Mouse (Mus musculus) adrenal gland, adult 2 months (tissue): ENCODE results near the gene Prpf31. TPM values are rescaled to one million over a fixed set of nuclear protein-coding genes. Genes with fewer than 3 reads are reported as not detected.

Source experiments
- DNase-seq: peaks from one replicate; pipeline ENCODE4 v3.0.0; 2021
- microRNA-seq, 2 experiments: library from miRNA; unstranded; fragments of <30 nt; microRNA quantifications; one replicate each; pipeline ENCODE4 v1.2.0; 2021
- polyA plus RNA-seq: library from polyadenylated mRNA; depleted of rRNA; stranded (reverse); fragments of >200 nt; gene quantifications from 2 replicates; pipeline ENCODE4 v1.2.3, GENCODE M21; 2012; rRNA removed
- total RNA-seq, 2 experiments: library from RNA; stranded (reverse); gene quantifications; 2 replicates each; pipeline ENCODE4 v1.2.3; 2021

The Prpf31 gene
- total and polyA plus RNA-seq, 3 experiments, result 33.7 to 53.1 (median 36.8) TPM

DNA sequence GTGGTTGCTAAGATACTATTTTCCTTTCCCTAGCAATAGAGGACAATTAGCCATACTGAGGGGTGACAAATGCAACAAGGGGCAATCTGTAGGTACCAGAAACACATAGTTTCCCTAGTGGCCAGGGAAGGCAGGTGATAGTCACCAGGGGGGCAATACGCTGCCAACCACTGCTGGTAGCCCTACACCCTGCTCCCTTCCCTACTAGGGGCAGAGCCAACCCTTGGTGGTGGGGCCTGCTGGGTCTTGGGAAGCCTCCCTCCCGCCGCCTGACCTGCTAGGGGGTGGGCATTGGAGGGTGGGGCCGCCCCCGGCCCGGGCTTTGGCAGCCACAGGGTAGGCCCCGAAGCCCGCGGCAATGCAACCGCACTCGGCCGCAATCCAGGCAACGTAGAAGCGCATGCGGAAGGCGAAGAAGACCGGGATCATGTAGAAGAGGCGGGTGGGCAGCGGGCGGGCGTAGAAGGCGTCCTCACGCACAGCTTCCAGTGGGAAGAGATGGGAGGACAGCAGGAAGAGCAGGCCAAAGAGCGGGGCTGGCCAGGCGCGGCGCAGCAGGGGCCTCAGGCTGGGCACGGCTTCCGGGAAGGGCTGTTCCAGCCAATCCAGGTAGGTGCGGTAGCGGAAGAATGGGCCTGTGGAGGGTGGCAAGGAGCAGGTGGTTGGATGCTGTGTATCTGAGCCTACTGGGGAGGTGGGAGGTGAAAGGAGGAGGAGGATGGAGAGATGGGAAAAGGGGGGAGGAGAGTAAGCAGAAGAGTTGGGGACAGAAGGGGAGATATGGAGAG, 55.8 kb downstream of the Prpf31 start:
- DNase-seq, result no peak

DNA sequence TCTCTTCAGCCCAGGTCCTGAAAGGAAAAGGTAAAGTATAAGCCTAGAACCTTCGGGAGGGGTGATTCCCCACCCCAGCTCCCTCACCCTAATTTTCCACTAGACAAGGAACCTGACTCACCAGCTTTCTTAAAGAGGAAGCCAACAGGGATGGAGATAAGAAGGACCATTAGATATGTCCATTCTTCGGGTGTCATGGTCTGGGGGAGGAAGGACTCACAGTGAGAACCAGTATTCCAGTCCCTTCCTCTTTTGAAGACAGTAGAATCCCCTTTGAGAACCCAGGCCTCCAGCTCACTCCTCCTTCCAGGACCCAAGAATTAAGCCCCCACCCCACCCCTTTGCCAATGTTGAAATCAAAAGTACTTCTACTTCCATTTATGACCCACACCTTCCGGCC, 62.1 kb downstream of the Prpf31 start:
- DNase-seq, result no peak

Small RNA genes within 50 kb of the gene (microRNA-seq; reads per million reads assigned to microRNA genes)
- gene Gm25100 (0 reads per million in 2 experiments), gene Mir3572 (2.9 to 3.5 reads per million in 2 experiments)

Other genes with a start within 250 kb of the Prpf31 start
- 1 to 10 TPM; 2.7 to 6.9 TPM for gene Cacng8, start 239.3 kb upstream of the Prpf31 start, total RNA-seq
- gene Cacng8, start 239.3 kb upstream of the Prpf31 start, polyA plus RNA-seq, result 4.5 and 5.6 TPM in 2 replicates
- under 1 TPM in 1 of 2 experiments, not detected in 1; 0.38 TPM for gene Cacng6, start 205.8 kb upstream of the Prpf31 start, total RNA-seq
- 0.26 TPM in 1 of 2 replicates, not detected in the other for gene Cacng6, start 205.8 kb upstream of the Prpf31 start, polyA plus RNA-seq
- gene Tarm1, start 127.4 kb upstream of the Prpf31 start, total RNA-seq, result 1 to 10 TPM in 1 of 2 experiments, under 1 TPM in 1; 0.66 to 1.6 TPM
- 0.18 and 0.29 TPM in 2 replicates for gene Tarm1, start 127.4 kb upstream of the Prpf31 start, polyA plus RNA-seq
- not detected for gene Oscar, start 13.8 kb upstream of the Prpf31 start, total RNA-seq
- 0.38 and 1.0 TPM in 2 replicates for gene Oscar, start 13.8 kb upstream of the Prpf31 start, polyA plus RNA-seq
- 100 to 1,000 TPM; 829 to 842 TPM for gene Ndufa3, start 12.6 kb upstream of the Prpf31 start, total RNA-seq
- gene Ndufa3, start 12.6 kb upstream of the Prpf31 start, polyA plus RNA-seq, result 217 and 245 TPM in 2 replicates
- gene Tfpt, start 56 bp upstream of the Prpf31 start, total RNA-seq, result 10 to 100 TPM; 24.1 to 26.2 TPM
- gene Tfpt, start 56 bp upstream of the Prpf31 start, polyA plus RNA-seq, result 3.4 and 4.0 TPM in 2 replicates
- gene Cnot3, start 15.3 kb downstream of the Prpf31 start, total RNA-seq, result 10 to 100 TPM; 52.6 to 61.5 TPM
- gene Cnot3, start 15.3 kb downstream of the Prpf31 start, polyA plus RNA-seq, result 83.3 and 103 TPM in 2 replicates
- gene Leng1, start 35.9 kb downstream of the Prpf31 start, total RNA-seq, result 10 to 100 TPM; 13.2 to 14.4 TPM
- 2.9 and 3.1 TPM in 2 replicates for gene Leng1, start 35.9 kb downstream of the Prpf31 start, polyA plus RNA-seq
- gene Tmc4, start 47.6 kb downstream of the Prpf31 start, total RNA-seq, result 10 to 100 TPM in 1 of 2 experiments, 1 to 10 TPM in 1; 9.3 to 12.5 TPM
- gene Tmc4, start 47.6 kb downstream of the Prpf31 start, polyA plus RNA-seq, result 14.9 and 18.2 TPM in 2 replicates
- gene Tsen34, start 62.9 kb downstream of the Prpf31 start, total RNA-seq, result 100 to 1,000 TPM in 1 of 2 experiments, 10 to 100 TPM in 1; 80.4 to 106 TPM
- gene Tsen34, start 62.9 kb downstream of the Prpf31 start, polyA plus RNA-seq, result 240 and 250 TPM in 2 replicates
- gene Mboat7, start 63.5 kb downstream of the Prpf31 start, total RNA-seq, result 10 to 100 TPM; 65.4 to 74.4 TPM
- 102 and 133 TPM in 2 replicates for gene Mboat7, start 63.5 kb downstream of the Prpf31 start, polyA plus RNA-seq
- 100 to 1,000 TPM; 768 to 988 TPM for gene Rps9, start 74.0 kb downstream of the Prpf31 start, total RNA-seq
- 285 and 318 TPM in 2 replicates for gene Rps9, start 74.0 kb downstream of the Prpf31 start, polyA plus RNA-seq
- gene Pirb, start 90.4 kb downstream of the Prpf31 start, total RNA-seq, result 1 to 10 TPM; 2.4 to 3.2 TPM
- 5.6 and 7.3 TPM in 2 replicates for gene Pirb, start 90.4 kb downstream of the Prpf31 start, polyA plus RNA-seq
- under 1 TPM; 0.40 to 0.41 TPM for gene Gm15448, start 195.7 kb downstream of the Prpf31 start, total RNA-seq
- gene Gm15448, start 195.7 kb downstream of the Prpf31 start, polyA plus RNA-seq, result 0.19 TPM in 1 of 2 replicates, not detected in the other
- under 1 TPM; 0.17 to 0.55 TPM for gene Pira2, start 215.1 kb downstream of the Prpf31 start, total RNA-seq
- gene Pira2, start 215.1 kb downstream of the Prpf31 start, polyA plus RNA-seq, result 0.30 and 0.44 TPM in 2 replicates